Mouse (Mus musculus) cerebellum, adult 9-10 months (tissue): ENCODE data around the gene Ldhal6b.
"Not testable (repeated sequence)": the region's sequence is repeated elsewhere in the genome, so short reads cannot be mapped to it uniquely, and the experiment has no call there.

Experiments used
- DNase-seq: peaks from one replicate; pipeline ENCODE4 v3.0.0; 2022

Gene Ldhal6b

GRCm38 (mm10) chr17:5418545-5418944, at the start of gene Ldhal6b:
Gene Ldhal6b, minus strand, starts transcription at chr17:5418767.
- no peak for DNase-seq

- DNase-seq, result no peak
These were observed 48.6 kb upstream of the Ldhal6b start for GRCm38 (mm10) chr17:5467177-5467576.

GRCm38 (mm10) chr17:5466736-5467135, 48.2 kb upstream of the Ldhal6b start:
- no peak for DNase-seq

GRCm38 (mm10) chr17:5463912-5464311, 45.3 kb upstream of the Ldhal6b start:
- no peak for DNase-seq

- DNase-seq, result no peak
These were observed 35.1 kb upstream of the Ldhal6b start for GRCm38 (mm10) chr17:5453657-5454056.

GRCm38 (mm10) chr17:5443751-5444150, 25.2 kb upstream of the Ldhal6b start:
- no peak for DNase-seq

GRCm38 (mm10) chr17:5443260-5443659, 24.7 kb upstream of the Ldhal6b start:
- DNase-seq, result no peak

GRCm38 (mm10) chr17:5442403-5442802, 23.8 kb upstream of the Ldhal6b start:
- not testable (repeated sequence) for DNase-seq

- DNase-seq, result peak; percentile 96
These were observed 21.8 kb upstream of the Ldhal6b start, which contains the start of gene Tmem242 for GRCm38 (mm10) chr17:5440159-5440971. Gene Tmem242, minus strand, starts transcription at chr17:5440259.

GRCm38 (mm10) chr17:5439831-5440158, 21.2 kb upstream of the Ldhal6b start:
- no peak for DNase-seq

- no peak for DNase-seq
These were observed 11.2 kb upstream of the Ldhal6b start for GRCm38 (mm10) chr17:5429772-5430133.

- DNase-seq, result peak; percentile 95
These were observed 10.7 kb upstream of the Ldhal6b start for GRCm38 (mm10) chr17:5429090-5429771.

GRCm38 (mm10) chr17:5425204-5425603, 6.6 kb upstream of the Ldhal6b start:
- no peak for DNase-seq

GRCm38 (mm10) chr17:5424156-5424555, 5.6 kb upstream of the Ldhal6b start:
- no peak for DNase-seq

GRCm38 (mm10) chr17:5421835-5422234, 3.3 kb upstream of the Ldhal6b start:
- DNase-seq, result no peak

- no peak for DNase-seq
These were observed 1.4 kb upstream of the Ldhal6b start for GRCm38 (mm10) chr17:5419771-5420518.

- DNase-seq, result no peak
These were observed 489 bp upstream of the Ldhal6b start for GRCm38 (mm10) chr17:5419056-5419455.

- DNase-seq, result no peak
These were observed 2.0 kb downstream of the Ldhal6b start for GRCm38 (mm10) chr17:5416518-5416917.

GRCm38 (mm10) chr17:5414041-5414440, 4.5 kb downstream of the Ldhal6b start:
- no peak for DNase-seq

GRCm38 (mm10) chr17:5413350-5413749, 5.2 kb downstream of the Ldhal6b start:
- no peak for DNase-seq

- DNase-seq, result no peak
These were observed 5.8 kb downstream of the Ldhal6b start for GRCm38 (mm10) chr17:5412740-5413139.

- DNase-seq, result no peak
These were observed 6.3 kb downstream of the Ldhal6b start for GRCm38 (mm10) chr17:5412301-5412700.

GRCm38 (mm10) chr17:5411205-5411604, 7.4 kb downstream of the Ldhal6b start:
- DNase-seq, result no peak

GRCm38 (mm10) chr17:5410336-5410735, 8.2 kb downstream of the Ldhal6b start:
- no peak for DNase-seq
